Mouse (Mus musculus): Measurements from ENCODE around the gene Dennd1a.

GRCm38 (mm10) chr2:37781421-37781820 is 505.8 kb downstream of the Dennd1a start:
- TF ChIP-seq CTCF (IDR thresholded peaks at IDR 0.05; ENCODE audit: control insufficient read depth, insufficient read depth, insufficient read length): no peak
- TF ChIP-seq MYOG (IDR thresholded peaks at IDR 0.05; ENCODE audit: control insufficient read depth, extremely low read depth, insufficient read length): no peak
- TF ChIP-seq USF1 (IDR thresholded peaks at IDR 0.05; ENCODE audit: low read depth): no peak
- no peak for TF ChIP-seq MAX (IDR thresholded peaks at IDR 0.05)
- TF ChIP-seq CEBPB (IDR thresholded peaks at IDR 0.05; ENCODE audit: low read depth): no peak

Measured in C2C12 (cell line).